Mouse (Mus musculus) hindbrain, embryonic 13.5 days (tissue): ENCODE data around the gene Casq1. TPM values are rescaled to one million over a fixed set of nuclear protein-coding genes. Genes with fewer than 3 reads are reported as not detected.

Source experiments
- ATAC-seq: fragments of 200-750 bp; cut with Nextera tagmentation; 2 replicates; pipeline ENCODE4 v1.8.0; 2017; ENCODE audit warnings: moderate TSS enrichment; ENCODE audit not compliant: low FRiP score
- H3K27ac ChIP-seq: fragments of 300-500 bp; sonication (generic); 2 replicates; pipeline ENCODE4 v1.5.1; 2015; ENCODE audit warnings: inconsistent platforms, mild to moderate bottlenecking, moderate library complexity
- H3K27me3 ChIP-seq: fragments of 300-500 bp; sonication (generic); 2 replicates; pipeline ENCODE4 v1.6.1; 2015; ENCODE audit warnings: mild to moderate bottlenecking, inconsistent platforms
- H3K36me3 ChIP-seq: fragments of 300-500 bp; sonication (generic); 2 replicates; pipeline ENCODE4 v1.6.1; 2015; ENCODE audit warnings: mild to moderate bottlenecking, inconsistent platforms
- H3K4me1 ChIP-seq: fragments of 300-500 bp; sonication (generic); replicated peaks from 2 replicates; pipeline ENCODE4 v1.6.1; 2015; ENCODE audit warnings: inconsistent platforms
- H3K4me2 ChIP-seq: fragments of 300-500 bp; sonication (generic); 2 replicates; pipeline ENCODE4 v1.6.1; 2015; ENCODE audit warnings: inconsistent platforms, mild to moderate bottlenecking, moderate library complexity
- H3K4me3 ChIP-seq: fragments of 300-500 bp; sonication (generic); 2 replicates; pipeline ENCODE4 v1.5.1; 2015; ENCODE audit warnings: mild to moderate bottlenecking, inconsistent platforms
- H3K9ac ChIP-seq: fragments of 300-500 bp; sonication (generic); 2 replicates; pipeline ENCODE4 v1.6.1; 2015; ENCODE audit warnings: mild to moderate bottlenecking, inconsistent platforms
- H3K9me3 ChIP-seq: fragments of 300-500 bp; sonication (generic); 2 replicates; pipeline ENCODE4 v1.6.1; 2016; ENCODE audit warnings: inconsistent platforms
- WGBS: fragments of 180-500 bp; shearing (Covaris S2); methylation state at CpG from one replicate; pipeline ENCODE4 v1.1.7; 2015; 5-methylcytosine and 5-hydroxymethylcytosine counted together
- polyA plus RNA-seq: library from polyadenylated mRNA; unstranded; fragments of >200 nt; fragmentation: Nextera tagmentation; extraction: Ambion mirVana; gene quantifications from 2 replicates; pipeline ENCODE4 v1.2.1, GENCODE M21; 2015

Casq1 gene
- polyA plus RNA-seq, 1 experiment from 2014 or later: 2.3 TPM

DNA sequence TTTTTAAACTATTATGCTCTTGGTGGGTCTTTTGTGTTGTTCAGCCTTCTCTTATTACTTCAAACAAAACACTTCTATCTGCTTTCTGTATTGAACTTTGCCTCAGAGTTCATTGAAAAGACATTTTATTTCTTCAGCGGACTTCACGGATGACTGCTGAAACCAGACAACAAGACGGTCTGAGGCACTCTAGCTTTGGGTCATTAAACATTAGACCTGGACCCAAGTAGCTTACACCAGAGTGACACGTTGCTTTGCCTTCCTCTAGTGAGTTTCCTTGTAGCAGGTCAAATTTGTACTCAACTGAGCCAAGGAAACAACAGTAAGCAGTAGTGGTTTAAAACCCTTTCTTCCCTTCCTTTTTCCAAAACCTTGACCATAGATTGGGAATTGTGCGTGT is 51.8 kb downstream of the Casq1 start:
- no peaks in the 10 kb centered on the region for H3K9me3 ChIP-seq
- no peak overlapping the region for H3K9ac ChIP-seq
- no peak for ATAC-seq
- no peak overlapping the region for H3K4me3 ChIP-seq
- no peaks in the 10 kb centered on the region for H3K27me3 ChIP-seq
- H3K4me2 ChIP-seq: no peak overlapping the region
- H3K36me3 ChIP-seq: peaks cover 71% of the 10 kb centered on the region
- H3K27ac ChIP-seq: no peak overlapping the region
- peaks cover 6% of the 10 kb centered on the region for H3K4me1 ChIP-seq
- WGBS: 75% methylated on average over 5 of the region's 5 CpGs

DNA sequence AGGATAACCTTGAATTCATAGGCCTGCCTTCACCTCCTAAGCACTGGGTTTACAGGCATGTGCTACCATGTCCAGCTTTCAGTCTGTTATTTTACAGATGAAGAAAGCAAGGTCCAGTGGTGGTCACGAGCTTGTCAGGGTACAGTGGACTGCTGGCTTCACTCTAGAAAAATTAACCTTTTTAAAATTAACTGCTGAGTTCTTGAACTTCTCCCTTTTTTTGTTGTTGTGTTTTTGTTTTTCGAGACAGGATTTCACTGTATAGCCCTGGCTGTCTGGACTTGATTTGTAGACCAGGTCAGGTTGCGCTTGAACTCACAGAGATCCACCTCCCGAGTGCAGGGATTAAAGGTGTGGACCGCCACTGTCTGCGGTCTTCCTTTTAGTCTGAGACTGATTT is 56.7 kb downstream of the Casq1 start:
- H3K4me3 ChIP-seq: no peak overlapping the region
- H3K4me1 ChIP-seq: peaks cover 6% of the 10 kb centered on the region
- H3K36me3 ChIP-seq: peaks cover 26% of the 10 kb centered on the region
- no peaks in the 10 kb centered on the region for H3K27me3 ChIP-seq
- H3K4me2 ChIP-seq: no peak overlapping the region
- no peaks in the 10 kb centered on the region for H3K9me3 ChIP-seq
- no peak overlapping the region for H3K9ac ChIP-seq
- H3K27ac ChIP-seq: no peak overlapping the region
- ATAC-seq: no peak
- 90% methylated on average over 6 of the region's 6 CpGs for WGBS

DNA sequence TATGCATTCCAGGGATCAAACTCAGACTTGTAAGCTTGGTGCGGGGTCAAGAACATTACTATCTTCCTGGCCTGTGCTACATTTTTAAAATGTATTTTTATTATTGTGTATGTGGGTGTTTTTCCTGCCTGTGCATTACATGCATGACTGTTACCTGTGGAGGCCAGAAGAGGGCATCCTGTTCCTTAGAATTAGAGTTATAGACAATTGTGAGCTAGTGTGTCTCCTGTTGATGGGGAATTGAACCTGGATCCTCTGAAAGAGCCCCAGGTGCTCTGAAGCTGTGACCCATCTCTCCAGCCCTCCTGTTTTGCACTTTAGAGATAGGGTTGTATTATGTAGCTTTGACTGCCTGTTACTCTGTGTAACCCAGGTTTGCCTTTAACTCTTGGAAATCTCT is 57.7 kb downstream of the Casq1 start:
- H3K4me3 ChIP-seq: no peak overlapping the region
- 97% methylated on average over 1 of the region's 1 CpGs for WGBS
- ATAC-seq: no peak
- H3K36me3 ChIP-seq: peaks cover 17% of the 10 kb centered on the region
- H3K27me3 ChIP-seq: no peaks in the 10 kb centered on the region
- no peak overlapping the region for H3K27ac ChIP-seq
- H3K4me2 ChIP-seq: no peak overlapping the region
- no peak overlapping the region for H3K9ac ChIP-seq
- peaks cover 6% of the 10 kb centered on the region for H3K4me1 ChIP-seq
- H3K9me3 ChIP-seq: no peaks in the 10 kb centered on the region

DNA sequence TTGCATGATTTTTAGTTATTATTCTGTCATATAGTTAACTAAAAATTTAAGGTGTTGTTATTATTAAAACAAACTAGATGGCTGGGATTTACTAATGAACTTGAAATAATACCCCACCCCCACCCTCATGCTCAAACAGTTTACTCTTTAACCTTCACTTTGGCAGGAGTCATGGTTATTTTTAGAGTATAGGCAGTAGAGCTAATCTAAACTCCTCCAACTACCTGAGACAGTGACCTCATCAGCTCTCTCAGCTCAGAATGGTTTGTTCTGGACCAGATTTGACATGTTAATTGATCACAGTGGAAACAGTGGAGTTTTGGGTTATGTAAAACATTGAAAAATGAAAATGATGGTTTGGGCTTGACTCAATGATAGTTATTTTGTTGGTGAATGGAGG is 59.2 kb downstream of the Casq1 start:
- Histone ChIP-seq H3K27ac (no peak overlapping the region), H3K9ac (no peak overlapping the region), H3K4me1 (peaks cover 6% of the 10 kb centered on the region), H3K27me3 (no peaks in the 10 kb centered on the region), H3K4me3 (no peak overlapping the region), H3K9me3 (no peaks in the 10 kb centered on the region), H3K36me3 (peaks cover 14% of the 10 kb centered on the region), H3K4me2 (no peak overlapping the region)
- no peak for ATAC-seq

DNA sequence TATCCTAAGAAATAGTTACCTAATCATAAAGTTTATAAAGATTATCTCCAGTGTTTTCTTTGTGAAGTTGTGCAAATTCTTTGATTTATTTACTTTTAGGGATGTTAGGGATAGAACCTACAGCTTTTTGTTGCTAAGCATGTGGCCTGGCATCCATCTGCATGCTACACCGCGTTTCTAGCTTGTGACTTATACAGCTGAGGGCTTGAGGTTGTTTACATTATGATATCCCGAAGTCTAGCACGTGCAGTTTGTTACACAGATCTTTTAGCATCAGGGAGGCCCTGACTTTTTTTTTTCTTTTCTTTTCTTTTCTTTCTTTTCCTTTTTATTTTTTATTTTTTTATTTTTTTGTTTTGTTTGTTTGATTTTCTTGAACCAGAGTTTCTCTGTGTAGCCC is 59.7 kb downstream of the Casq1 start:
- no peaks in the 10 kb centered on the region for H3K9me3 ChIP-seq
- ATAC-seq: no peak
- 76% methylated on average over 4 of the region's 4 CpGs for WGBS
- H3K27ac ChIP-seq: no peak overlapping the region
- H3K4me1 ChIP-seq: peaks cover 6% of the 10 kb centered on the region
- H3K27me3 ChIP-seq: no peaks in the 10 kb centered on the region
- no peak overlapping the region for H3K4me3 ChIP-seq
- H3K36me3 ChIP-seq: peaks cover 14% of the 10 kb centered on the region
- H3K9ac ChIP-seq: no peak overlapping the region
- no peak overlapping the region for H3K4me2 ChIP-seq

Other genes with a start within 250 kb of the Casq1 start
- 49.4 and 52.1 TPM in 2 replicates for gene Vangl2, start 191.4 kb downstream of the Casq1 start, polyA plus RNA-seq
- gene Nhlh1, start 162.3 kb downstream of the Casq1 start, polyA plus RNA-seq: 8.1 and 9.8 TPM in 2 replicates
- 186 and 190 TPM in 2 replicates for gene Copa, start 137.3 kb downstream of the Casq1 start, polyA plus RNA-seq
- 118 and 128 TPM in 2 replicates for gene Ncstn, start 137.1 kb downstream of the Casq1 start, polyA plus RNA-seq
- gene Pex19, start 93.1 kb downstream of the Casq1 start, polyA plus RNA-seq: 163 and 168 TPM in 2 replicates
- gene Dcaf8, start 71.8 kb downstream of the Casq1 start, polyA plus RNA-seq: 100 and 107 TPM in 2 replicates
- 400 and 410 TPM in 2 replicates for gene Pea15a, start 13.1 kb downstream of the Casq1 start, polyA plus RNA-seq
- gene Atp1a4, start 38.5 kb upstream of the Casq1 start, polyA plus RNA-seq: 0.06 TPM in 1 of 2 replicates, not detected in the other
- gene Igsf8, start 41.8 kb upstream of the Casq1 start, polyA plus RNA-seq: 104 and 112 TPM in 2 replicates
- gene Atp1a2, start 78.2 kb upstream of the Casq1 start, polyA plus RNA-seq: 41.5 and 42.3 TPM in 2 replicates
- gene Kcnj9, start 109.5 kb upstream of the Casq1 start, polyA plus RNA-seq: 2.2 and 2.5 TPM in 2 replicates
- gene Kcnj10, start 121.3 kb upstream of the Casq1 start, polyA plus RNA-seq: 1.6 and 1.7 TPM in 2 replicates
- gene Pigm, start 156.7 kb upstream of the Casq1 start, polyA plus RNA-seq: 4.7 and 4.9 TPM in 2 replicates